In the genomic region with DNA sequence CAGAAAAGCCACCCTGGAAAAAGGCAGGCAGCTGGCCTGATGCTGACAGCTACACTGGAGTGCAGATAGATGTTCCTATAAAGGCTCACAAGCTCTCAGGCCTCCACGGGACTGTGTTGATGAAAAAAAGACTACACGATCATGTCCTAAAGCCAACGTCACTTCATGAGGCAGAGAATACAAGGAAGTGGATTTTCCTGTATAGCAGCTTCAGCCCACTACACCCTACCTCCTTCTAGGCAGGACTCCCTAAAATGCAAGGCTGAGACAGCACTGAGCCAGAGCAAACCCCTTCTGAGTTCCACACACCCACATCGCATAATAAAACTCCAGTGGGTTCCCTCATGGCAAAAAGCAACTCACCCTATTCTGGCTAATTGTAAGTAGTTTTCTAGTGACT, we compare ENCODE assay signal across 19 mouse cellular contexts. TPM values are rescaled to one million over a fixed set of nuclear protein-coding genes. Genes with fewer than 3 reads are reported as not detected.
DNase-seq lines count a peak whose midpoint lies in the region; ATAC-seq and TF ChIP-seq lines count a peak whose summit lies in the region.
"Had no signal": no experiment of that assay in that cellular context is flagged by ENCODE, and none has a peak within 500 bp of the region (broad histone marks: within the 10 kb centered on the region; RNA-seq: fewer than 3 reads in every experiment).

No protein-coding gene starts in this region.

- TF ChIP-seq CTCF in intestine, postnatal 0 days (IDR thresholded peaks at IDR 0.05; ENCODE audit: low read depth): no peak

- peaks cover 20% of the 10 kb centered on the region for H3K4me1 ChIP-seq in embryonic facial prominence, embryonic 14.5 days (ENCODE audit: control insufficient read depth, insufficient read depth, low read length)
- H3K4me1 ChIP-seq in embryonic facial prominence, embryonic 10.5 days: peaks cover 41% of the 10 kb centered on the region
- H3K4me1 ChIP-seq in intestine, postnatal 0 days (replicated peaks; ENCODE audit: control insufficient read depth, insufficient read depth, low read length): peaks cover 7% of the 10 kb centered on the region
- H3K4me1 ChIP-seq in intestine, embryonic 15.5 days (replicated peaks): peaks cover 13% of the 10 kb centered on the region; the same call in 1 of the 2 replicates
- H3K4me1 ChIP-seq in midbrain, embryonic 10.5 days: no peaks in the 10 kb centered on the region; the same call in 1 of the 2 replicates
- H3K4me1 ChIP-seq in hindbrain, embryonic 11.5 days (replicated peaks; ENCODE audit: control insufficient read depth, insufficient read depth, low read length): no peaks in the 10 kb centered on the region

- peak; percentile 41 for DNase-seq in embryonic facial prominence, embryonic 14.5 days (ENCODE audit: low spot score)
- no peak for DNase-seq in embryonic facial prominence, embryonic 10.5 days (ENCODE audit: low spot score)
- DNase-seq in lung, postnatal 25 days (ENCODE audit: low spot score): peak; percentile 49
- DNase-seq in lung, postnatal 14 days: no peak
- DNase-seq in midbrain, embryonic 10.5 days (ENCODE audit: low spot score): no peak
- no peak for DNase-seq in hindbrain, embryonic 11.5 days (ENCODE audit: low spot score)
- DNase-seq: adrenal gland, postnatal 14 days; cerebellum, adult 9-10 months; forebrain, postnatal 0 days; gastrocnemius, postnatal 25 days; kidney, adult 9 months had no signal

- no peaks in the 10 kb centered on the region for H3K27me3 ChIP-seq in embryonic facial prominence, embryonic 14.5 days (replicated peaks; ENCODE audit: control insufficient read depth, insufficient read depth, low read length)
- H3K27me3 ChIP-seq in embryonic facial prominence, embryonic 10.5 days (replicated peaks; ENCODE audit: low read depth, poor library complexity, severe bottlenecking): no peaks in the 10 kb centered on the region
- no peaks in the 10 kb centered on the region for H3K27me3 ChIP-seq in intestine, postnatal 0 days (replicated peaks; ENCODE audit: control insufficient read depth, insufficient read depth, low read length)
- H3K27me3 ChIP-seq in intestine, embryonic 15.5 days (replicated peaks): no peaks in the 10 kb centered on the region
- H3K27me3 ChIP-seq in midbrain, embryonic 10.5 days (ENCODE audit: low read depth, poor library complexity, severe bottlenecking): no peaks in the 10 kb centered on the region
- no peaks in the 10 kb centered on the region for H3K27me3 ChIP-seq in hindbrain, embryonic 11.5 days (ENCODE audit: control insufficient read depth, insufficient read depth, low read length)
- H3K27me3 ChIP-seq: limb, embryonic 12.5 days had no signal

- H3K36me3 ChIP-seq in embryonic facial prominence, embryonic 14.5 days (ENCODE audit: control insufficient read depth, insufficient read depth, low read length): peaks cover 70% of the 10 kb centered on the region
- peaks cover 97% of the 10 kb centered on the region for H3K36me3 ChIP-seq in embryonic facial prominence, embryonic 10.5 days (replicated peaks)
- H3K36me3 ChIP-seq in intestine, postnatal 0 days (ENCODE audit: control insufficient read depth, insufficient read depth): peaks cover 69% of the 10 kb centered on the region
- peaks cover 41% of the 10 kb centered on the region for H3K36me3 ChIP-seq in intestine, embryonic 15.5 days
- peaks cover 96% of the 10 kb centered on the region for H3K36me3 ChIP-seq in midbrain, embryonic 10.5 days
- peaks cover 8% of the 10 kb centered on the region; the same call in 1 of the 2 replicates for H3K36me3 ChIP-seq in hindbrain, embryonic 11.5 days (ENCODE audit: control insufficient read depth, insufficient read depth, low read length)

- no peak overlapping the region for H3K9ac ChIP-seq in embryonic facial prominence, embryonic 14.5 days (ENCODE audit: low read depth, low read length)
- H3K9ac ChIP-seq in intestine, postnatal 0 days (ENCODE audit: low read depth, low read length): no peak overlapping the region
- H3K9ac ChIP-seq in intestine, embryonic 15.5 days: no peak overlapping the region
- H3K9ac ChIP-seq in hindbrain, embryonic 11.5 days (ENCODE audit: low read depth, low read length): no peak overlapping the region
- H3K9ac ChIP-seq: forebrain, postnatal 0 days; hindbrain, embryonic 14.5 days; limb, embryonic 12.5 days had no signal

- H3K4me2 ChIP-seq in embryonic facial prominence, embryonic 14.5 days (ENCODE audit: low read depth, low read length): no peak overlapping the region
- no peak overlapping the region for H3K4me2 ChIP-seq in intestine, postnatal 0 days (replicated peaks; ENCODE audit: low read depth)
- no peak overlapping the region for H3K4me2 ChIP-seq in intestine, embryonic 15.5 days (replicated peaks)
- H3K4me2 ChIP-seq in hindbrain, embryonic 11.5 days (replicated peaks; ENCODE audit: low read depth, low read length): no peak overlapping the region
- H3K4me2 ChIP-seq: hindbrain, embryonic 14.5 days; limb, embryonic 12.5 days; midbrain, embryonic 11.5 days had no signal

- H3K27ac ChIP-seq in embryonic facial prominence, embryonic 14.5 days (replicated peaks; ENCODE audit: low read depth, low read length): 0 out of 2 replicates have a peak overlapping the region, but pooled peaks have one; percentile 17
- H3K27ac ChIP-seq in embryonic facial prominence, embryonic 10.5 days (replicated peaks): no peak overlapping the region
- H3K27ac ChIP-seq in intestine, postnatal 0 days (ENCODE audit: low read depth, low read length): peak overlapping the region; percentile 67
- no peak overlapping the region for H3K27ac ChIP-seq in intestine, embryonic 15.5 days
- H3K27ac ChIP-seq in midbrain, embryonic 10.5 days (replicated peaks): no peak overlapping the region
- H3K27ac ChIP-seq in hindbrain, embryonic 11.5 days (ENCODE audit: low read depth, low read length): no peak overlapping the region
- H3K27ac ChIP-seq: heart, embryonic 10.5 days; hindbrain, embryonic 14.5 days; layer of hippocampus, adult 2 months; limb, embryonic 12.5 days had no signal

- no peak overlapping the region for H3K4me3 ChIP-seq in embryonic facial prominence, embryonic 14.5 days (ENCODE audit: low read depth, low read length)
- H3K4me3 ChIP-seq in embryonic facial prominence, embryonic 10.5 days: no peak overlapping the region
- no peak overlapping the region for H3K4me3 ChIP-seq in intestine, postnatal 0 days (ENCODE audit: low read depth, low read length)
- no peak overlapping the region for H3K4me3 ChIP-seq in intestine, embryonic 15.5 days (replicated peaks)
- H3K4me3 ChIP-seq in midbrain, embryonic 10.5 days: no peak overlapping the region
- H3K4me3 ChIP-seq in hindbrain, embryonic 11.5 days (ENCODE audit: low read depth, low read length): no peak overlapping the region
- H3K4me3 ChIP-seq: heart, embryonic 10.5 days; layer of hippocampus, adult 2 months; limb, embryonic 12.5 days had no signal

- WGBS in embryonic facial prominence, embryonic 14.5 days: 68% methylated on average over 4 of the region's 4 CpGs
- 89% methylated on average over 4 of the region's 4 CpGs for WGBS in embryonic facial prominence, embryonic 10.5 days
- WGBS in intestine, postnatal 0 days: 48% methylated on average over 4 of the region's 4 CpGs
- 59% methylated on average over 4 of the region's 4 CpGs for WGBS in intestine, embryonic 15.5 days
- WGBS in midbrain, embryonic 10.5 days: 89% methylated on average over 4 of the region's 4 CpGs
- WGBS in hindbrain, embryonic 11.5 days: 84% methylated on average over 4 of the region's 4 CpGs

- no peak for ATAC-seq in embryonic facial prominence, embryonic 14.5 days (ENCODE audit: low read depth)
- ATAC-seq in intestine, postnatal 0 days: no peak
- no peak for ATAC-seq in intestine, embryonic 15.5 days
- ATAC-seq in hindbrain, embryonic 11.5 days (ENCODE audit: low FRiP score): no peak
- ATAC-seq: forebrain, postnatal 0 days; inflammation-experienced regulatory T-cells, adult 6 months had no signal

- no peaks in the 10 kb centered on the region for H3K9me3 ChIP-seq in embryonic facial prominence, embryonic 14.5 days (ENCODE audit: control insufficient read depth, low read length)
- H3K9me3 ChIP-seq in embryonic facial prominence, embryonic 10.5 days: no peaks in the 10 kb centered on the region
- no peaks in the 10 kb centered on the region for H3K9me3 ChIP-seq in intestine, postnatal 0 days (ENCODE audit: control insufficient read depth)
- H3K9me3 ChIP-seq in intestine, embryonic 15.5 days: no peaks in the 10 kb centered on the region
- H3K9me3 ChIP-seq in midbrain, embryonic 10.5 days (replicated peaks): no peaks in the 10 kb centered on the region
- H3K9me3 ChIP-seq in hindbrain, embryonic 11.5 days (ENCODE audit: control insufficient read depth, low read length): no peaks in the 10 kb centered on the region
- H3K9me3 ChIP-seq: heart, embryonic 10.5 days; limb, embryonic 12.5 days had no signal

RNA-seq across cellular contexts. Expression of a gene that starts 16.3 kb away (rescaled TPM):
- 527 and 534 TPM in 2 replicates for polyA plus RNA-seq in embryonic facial prominence, embryonic 14.5 days (2014; fragmentation: Nextera tagmentation; extraction: Ambion mirVana)
- 400 and 407 TPM in 2 replicates for polyA plus RNA-seq in embryonic facial prominence, embryonic 10.5 days (2016; fragmentation: Nextera tagmentation; extraction: Ambion mirVana)
- 375 and 413 TPM in 2 replicates for polyA plus RNA-seq in intestine, postnatal 0 days (2015; fragmentation: Nextera tagmentation; extraction: Ambion mirVana)
- 416 and 446 TPM in 2 replicates for polyA plus RNA-seq in intestine, embryonic 15.5 days (2015; fragmentation: Nextera tagmentation; extraction: Ambion mirVana)
- polyA plus RNA-seq in midbrain, embryonic 10.5 days (2016; fragmentation: Nextera tagmentation; extraction: Ambion mirVana): 378 and 386 TPM in 2 replicates
- 471 and 512 TPM in 2 replicates for polyA plus RNA-seq in hindbrain, embryonic 11.5 days (2014; fragmentation: Nextera tagmentation; extraction: Ambion mirVana)

RNA-seq across cellular contexts. Expression of a gene that starts 47.2 kb away (rescaled TPM):
- polyA plus RNA-seq in embryonic facial prominence, embryonic 14.5 days (2014; fragmentation: Nextera tagmentation; extraction: Ambion mirVana): 7.6 and 8.5 TPM in 2 replicates
- 12.4 and 12.6 TPM in 2 replicates for polyA plus RNA-seq in embryonic facial prominence, embryonic 10.5 days (2016; fragmentation: Nextera tagmentation; extraction: Ambion mirVana)
- polyA plus RNA-seq in intestine, postnatal 0 days (2015; fragmentation: Nextera tagmentation; extraction: Ambion mirVana): 10.6 and 11.4 TPM in 2 replicates
- 11.1 and 13.1 TPM in 2 replicates for polyA plus RNA-seq in intestine, embryonic 15.5 days (2015; fragmentation: Nextera tagmentation; extraction: Ambion mirVana)
- polyA plus RNA-seq in midbrain, embryonic 10.5 days (2016; fragmentation: Nextera tagmentation; extraction: Ambion mirVana): 15.0 and 15.2 TPM in 2 replicates
- 10.2 and 12.2 TPM in 2 replicates for polyA plus RNA-seq in hindbrain, embryonic 11.5 days (2014; fragmentation: Nextera tagmentation; extraction: Ambion mirVana)

Comparison
In these comparisons a context has a peak if more than half of its experiments do, and no peak if none do; other contexts are left out.
1. DNase-seq: peak in embryonic facial prominence, embryonic 14.5 days (single experiment) and lung, postnatal 25 days (single experiment); none in embryonic facial prominence, embryonic 10.5 days (single experiment), lung, postnatal 14 days (single experiment), midbrain, embryonic 10.5 days (single experiment) and hindbrain, embryonic 11.5 days (single experiment).
2. H3K27ac ChIP-seq: peak in embryonic facial prominence, embryonic 14.5 days (single experiment) and intestine, postnatal 0 days (single experiment); none in embryonic facial prominence, embryonic 10.5 days (single experiment), intestine, embryonic 15.5 days (single experiment), midbrain, embryonic 10.5 days (single experiment) and hindbrain, embryonic 11.5 days (single experiment).